Mouse (Mus musculus): ENCODE results near the gene Wdr81. TPM values are rescaled to one million over a fixed set of nuclear protein-coding genes. Genes with fewer than 3 reads are reported as not detected.

The Wdr81 gene
- polyA plus RNA-seq, 1 experiment from 2014 or later, result 7.0 TPM

DNA sequence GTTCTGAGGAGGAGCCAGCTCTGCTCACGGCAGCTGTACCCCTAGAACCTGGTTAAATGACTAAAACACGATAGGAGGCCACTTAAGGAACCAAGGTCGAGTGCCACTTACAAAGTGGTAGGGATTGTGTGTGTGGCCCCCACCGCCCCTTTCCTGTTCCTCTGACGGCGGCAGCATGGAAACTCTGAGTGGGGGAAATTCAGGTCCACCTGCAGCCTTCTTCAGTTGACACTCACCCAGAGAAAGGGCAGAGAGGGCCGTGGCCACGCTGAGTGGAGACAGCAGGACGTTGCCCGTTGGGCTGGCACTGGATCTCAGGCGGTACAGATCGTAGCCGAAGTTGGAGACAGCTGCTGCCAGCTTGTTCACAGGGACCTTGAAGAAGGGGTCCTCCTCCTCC, 38.5 kb downstream of the Wdr81 start:
- Histone ChIP-seq H3K9ac (ENCODE audit: low read length) (no peak overlapping the region), H3K4me2 (ENCODE audit: low read depth, low read length) (no peak overlapping the region), H3K27me3 (ENCODE audit: control insufficient read depth, insufficient read depth, low read length) (no peaks in the 10 kb centered on the region), H3K4me3 (replicated peaks; ENCODE audit: low read length) (no peak overlapping the region), H3K4me1 (ENCODE audit: control insufficient read depth, insufficient read depth, low read length) (no peaks in the 10 kb centered on the region), H3K36me3 (ENCODE audit: control insufficient read depth, insufficient read depth, low read length) (no peaks in the 10 kb centered on the region), H3K9me3 (replicated peaks; ENCODE audit: control insufficient read depth, low read length) (no peaks in the 10 kb centered on the region), H3K27ac (ENCODE audit: low read length) (no peak overlapping the region)
- WGBS, result 83% methylated on average over 13 of the region's 13 CpGs
- no peak for ATAC-seq (ENCODE audit: insufficient read depth, low FRiP score)

DNA sequence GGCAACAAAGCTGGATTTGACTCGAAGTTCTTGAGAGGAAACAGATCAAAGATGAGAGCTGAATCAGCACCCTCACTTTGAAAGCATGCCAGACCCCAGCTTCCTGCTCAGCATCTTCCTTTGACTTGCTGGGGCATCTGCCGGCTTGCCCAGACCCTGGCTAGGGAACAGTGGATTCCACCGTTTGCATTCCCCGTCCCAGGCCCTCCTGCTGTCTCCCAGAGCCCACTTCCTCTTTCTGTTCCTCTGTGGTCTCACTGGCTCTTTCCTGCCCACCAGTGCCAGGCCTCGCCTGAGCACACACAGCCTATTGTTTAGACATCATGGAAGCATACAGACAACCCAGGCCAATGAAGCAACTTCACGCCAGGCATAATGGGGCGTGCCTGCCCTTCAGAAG, 39.4 kb downstream of the Wdr81 start:
- H3K4me3 ChIP-seq (replicated peaks; ENCODE audit: low read length), result no peak overlapping the region
- H3K27ac ChIP-seq (ENCODE audit: low read length), result no peak overlapping the region
- no peaks in the 10 kb centered on the region for H3K9me3 ChIP-seq (replicated peaks; ENCODE audit: control insufficient read depth, low read length)
- no peak for ATAC-seq (ENCODE audit: insufficient read depth, low FRiP score)
- H3K4me2 ChIP-seq (ENCODE audit: low read depth, low read length), result no peak overlapping the region
- no peak overlapping the region for H3K9ac ChIP-seq (ENCODE audit: low read length)
- H3K4me1 ChIP-seq (ENCODE audit: control insufficient read depth, insufficient read depth, low read length), result no peaks in the 10 kb centered on the region
- no peaks in the 10 kb centered on the region for H3K27me3 ChIP-seq (ENCODE audit: control insufficient read depth, insufficient read depth, low read length)
- WGBS, result 50% methylated on average over 7 of the region's 7 CpGs
- no peaks in the 10 kb centered on the region for H3K36me3 ChIP-seq (ENCODE audit: control insufficient read depth, insufficient read depth, low read length)

DNA sequence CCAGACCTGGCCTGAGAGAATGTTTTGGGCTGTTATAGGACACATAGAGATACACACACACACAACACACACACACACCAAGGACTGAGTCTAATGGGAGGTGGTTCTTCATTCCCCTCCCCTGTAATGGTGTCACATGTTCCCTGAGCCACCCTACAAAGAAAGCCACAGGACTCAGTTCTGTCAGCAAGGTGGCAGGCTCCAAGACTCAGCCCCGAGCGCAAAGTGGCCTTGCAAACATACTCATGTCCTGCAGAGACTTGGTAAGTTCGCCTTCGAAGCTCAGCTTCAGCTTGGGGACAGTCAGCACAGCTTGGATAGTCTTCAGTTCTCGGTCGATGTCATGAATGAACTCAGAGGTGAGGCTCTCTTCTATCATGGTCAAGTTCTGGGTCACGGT, 43.9 kb downstream of the Wdr81 start:
- no peak for ATAC-seq (ENCODE audit: insufficient read depth, low FRiP score)
- Histone ChIP-seq H3K27ac (ENCODE audit: low read length) (no peak overlapping the region), H3K27me3 (ENCODE audit: control insufficient read depth, insufficient read depth, low read length) (no peaks in the 10 kb centered on the region), H3K9me3 (replicated peaks; ENCODE audit: control insufficient read depth, low read length) (no peaks in the 10 kb centered on the region), H3K4me3 (replicated peaks; ENCODE audit: low read length) (no peak overlapping the region), H3K4me1 (ENCODE audit: control insufficient read depth, insufficient read depth, low read length) (no peaks in the 10 kb centered on the region), H3K36me3 (ENCODE audit: control insufficient read depth, insufficient read depth, low read length) (no peaks in the 10 kb centered on the region), H3K4me2 (ENCODE audit: low read depth, low read length) (no peak overlapping the region), H3K9ac (ENCODE audit: low read length) (no peak overlapping the region)
- WGBS, result 88% methylated on average over 7 of the region's 7 CpGs

DNA sequence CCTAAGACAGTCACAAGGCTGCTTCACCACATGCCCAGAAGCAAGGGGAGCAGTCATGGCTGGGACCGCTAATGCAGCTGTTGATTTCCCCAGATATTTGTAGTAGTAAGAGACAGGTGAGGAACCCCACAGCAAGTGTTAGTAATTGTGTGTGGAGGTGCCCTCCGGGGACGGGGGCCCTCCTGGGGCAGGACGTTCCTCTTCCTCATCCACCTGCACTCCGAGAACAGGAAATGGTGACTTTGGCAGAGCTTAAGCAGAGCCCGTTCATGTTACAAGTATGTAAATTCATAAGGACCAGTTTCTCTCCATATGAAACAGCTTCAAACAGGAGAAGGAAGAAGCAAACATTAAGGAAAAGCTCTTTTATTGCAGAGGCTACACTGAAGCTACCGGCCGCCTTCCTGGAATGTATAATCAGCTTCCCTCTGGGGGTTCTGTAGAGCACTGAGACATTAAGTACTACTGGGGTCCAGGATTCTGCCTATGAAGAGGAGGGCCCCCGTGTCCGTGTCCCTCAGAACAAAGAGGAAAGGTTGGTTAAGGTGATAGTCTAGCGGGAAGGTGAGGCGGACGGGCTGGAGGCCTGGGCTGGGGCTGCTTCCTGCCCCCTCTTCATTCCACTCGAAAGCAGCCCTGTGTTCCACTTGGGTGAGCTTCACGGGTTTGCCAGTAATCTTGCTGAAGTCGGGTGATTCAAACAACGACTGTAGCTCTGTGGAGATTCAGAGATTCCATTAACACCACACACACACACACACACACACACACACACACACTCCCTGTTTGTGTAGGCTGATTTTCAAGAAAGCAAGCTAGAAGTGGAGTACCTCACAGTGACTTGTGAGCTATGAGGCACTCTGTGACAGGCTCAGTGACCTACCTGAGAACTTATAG, 44.6 kb downstream of the Wdr81 start:
- no peak for ATAC-seq (ENCODE audit: insufficient read depth, low FRiP score)
- H3K36me3 ChIP-seq (ENCODE audit: control insufficient read depth, insufficient read depth, low read length), result no peaks in the 10 kb centered on the region
- H3K27me3 ChIP-seq (ENCODE audit: control insufficient read depth, insufficient read depth, low read length), result no peaks in the 10 kb centered on the region
- 74% methylated on average over 17 of the region's 17 CpGs for WGBS
- no peak overlapping the region for H3K9ac ChIP-seq (ENCODE audit: low read length)
- H3K4me1 ChIP-seq (ENCODE audit: control insufficient read depth, insufficient read depth, low read length), result no peaks in the 10 kb centered on the region
- no peak overlapping the region for H3K4me3 ChIP-seq (replicated peaks; ENCODE audit: low read length)
- no peaks in the 10 kb centered on the region for H3K9me3 ChIP-seq (replicated peaks; ENCODE audit: control insufficient read depth, low read length)
- no peak overlapping the region for H3K4me2 ChIP-seq (ENCODE audit: low read depth, low read length)
- H3K27ac ChIP-seq (ENCODE audit: low read length), result no peak overlapping the region

DNA sequence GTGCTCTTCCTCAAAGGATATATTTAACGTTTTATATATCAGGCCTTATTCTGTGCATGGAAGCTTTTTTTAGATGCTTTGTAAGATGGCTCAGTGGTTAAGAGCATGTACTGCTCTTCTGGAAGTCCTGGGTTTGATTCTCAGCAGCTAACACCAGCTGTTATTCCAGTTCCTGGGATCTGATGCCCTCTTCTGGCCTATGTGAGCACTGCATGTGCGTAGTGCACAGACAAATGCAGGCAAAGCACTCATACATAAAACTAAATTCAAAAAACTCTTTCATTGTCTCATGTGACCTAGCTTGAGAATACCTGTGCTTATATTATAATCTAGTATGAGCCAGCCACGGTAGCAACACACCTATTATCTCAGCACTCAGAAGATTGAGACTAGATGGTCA, 47.7 kb downstream of the Wdr81 start:
- 46% methylated on average over 3 of the region's 3 CpGs for WGBS
- no peak overlapping the region for H3K4me3 ChIP-seq (replicated peaks; ENCODE audit: low read length)
- no peaks in the 10 kb centered on the region for H3K27me3 ChIP-seq (ENCODE audit: control insufficient read depth, insufficient read depth, low read length)
- H3K9me3 ChIP-seq (replicated peaks; ENCODE audit: control insufficient read depth, low read length), result no peaks in the 10 kb centered on the region
- H3K4me1 ChIP-seq (ENCODE audit: control insufficient read depth, insufficient read depth, low read length), result peaks cover 7% of the 10 kb centered on the region
- ATAC-seq (ENCODE audit: insufficient read depth, low FRiP score), result no peak
- no peaks in the 10 kb centered on the region for H3K36me3 ChIP-seq (ENCODE audit: control insufficient read depth, insufficient read depth, low read length)
- H3K4me2 ChIP-seq (ENCODE audit: low read depth, low read length), result no peak overlapping the region
- H3K27ac ChIP-seq (ENCODE audit: low read length), result no peak overlapping the region
- no peak overlapping the region for H3K9ac ChIP-seq (ENCODE audit: low read length)

DNA sequence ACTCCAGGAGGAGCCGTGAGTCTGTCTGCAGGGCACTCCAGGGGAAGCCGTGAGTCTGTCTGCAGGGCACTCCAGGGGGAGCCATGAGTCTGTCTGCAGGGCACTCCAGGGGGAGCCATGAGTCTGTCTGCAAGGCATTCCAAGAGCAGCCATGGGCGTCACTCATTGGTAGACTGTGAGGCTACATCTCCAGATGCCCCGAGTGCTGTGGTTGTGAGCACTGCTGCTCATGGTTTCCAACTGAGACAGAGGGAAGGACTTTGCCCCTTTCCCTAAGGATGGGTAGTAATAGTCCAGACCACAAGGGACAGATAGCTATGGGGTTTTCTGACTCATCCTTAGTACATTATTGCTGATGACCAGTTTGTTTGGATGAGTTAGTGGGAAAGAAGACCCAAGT, 48.4 kb downstream of the Wdr81 start:
- Histone ChIP-seq H3K9ac (ENCODE audit: low read length) (no peak overlapping the region), H3K9me3 (replicated peaks; ENCODE audit: control insufficient read depth, low read length) (no peaks in the 10 kb centered on the region), H3K27ac (ENCODE audit: low read length) (no peak overlapping the region), H3K4me1 (ENCODE audit: control insufficient read depth, insufficient read depth, low read length) (peaks cover 7% of the 10 kb centered on the region), H3K27me3 (ENCODE audit: control insufficient read depth, insufficient read depth, low read length) (no peaks in the 10 kb centered on the region), H3K4me2 (ENCODE audit: low read depth, low read length) (no peak overlapping the region), H3K4me3 (replicated peaks; ENCODE audit: low read length) (no peak overlapping the region), H3K36me3 (ENCODE audit: control insufficient read depth, insufficient read depth, low read length) (no peaks in the 10 kb centered on the region)
- ATAC-seq (ENCODE audit: insufficient read depth, low FRiP score), result no peak
- WGBS, result 74% methylated on average over 4 of the region's 4 CpGs

DNA sequence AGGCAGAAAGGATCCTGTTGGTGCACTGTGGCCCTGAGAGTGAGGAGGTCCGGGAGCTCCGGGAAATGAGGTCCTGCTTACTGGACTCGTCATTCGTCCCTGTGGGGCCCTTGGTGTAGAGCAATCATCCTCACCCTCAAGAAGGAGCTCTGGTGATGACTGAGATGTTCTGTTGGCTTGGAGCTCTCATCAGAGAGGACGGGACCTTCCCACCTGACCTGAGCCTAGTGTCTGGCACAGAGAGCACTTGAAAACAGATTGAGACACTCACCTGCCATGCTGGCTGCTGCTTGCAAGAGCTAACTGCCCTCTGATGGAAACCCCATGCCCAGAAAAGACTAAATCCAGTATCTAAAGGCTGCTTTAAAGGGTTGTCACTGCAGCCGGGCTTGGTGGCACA, 49.7 kb downstream of the Wdr81 start:
- H3K27ac ChIP-seq (ENCODE audit: low read length), result no peak overlapping the region
- WGBS, result 92% methylated on average over 6 of the region's 6 CpGs

DNA sequence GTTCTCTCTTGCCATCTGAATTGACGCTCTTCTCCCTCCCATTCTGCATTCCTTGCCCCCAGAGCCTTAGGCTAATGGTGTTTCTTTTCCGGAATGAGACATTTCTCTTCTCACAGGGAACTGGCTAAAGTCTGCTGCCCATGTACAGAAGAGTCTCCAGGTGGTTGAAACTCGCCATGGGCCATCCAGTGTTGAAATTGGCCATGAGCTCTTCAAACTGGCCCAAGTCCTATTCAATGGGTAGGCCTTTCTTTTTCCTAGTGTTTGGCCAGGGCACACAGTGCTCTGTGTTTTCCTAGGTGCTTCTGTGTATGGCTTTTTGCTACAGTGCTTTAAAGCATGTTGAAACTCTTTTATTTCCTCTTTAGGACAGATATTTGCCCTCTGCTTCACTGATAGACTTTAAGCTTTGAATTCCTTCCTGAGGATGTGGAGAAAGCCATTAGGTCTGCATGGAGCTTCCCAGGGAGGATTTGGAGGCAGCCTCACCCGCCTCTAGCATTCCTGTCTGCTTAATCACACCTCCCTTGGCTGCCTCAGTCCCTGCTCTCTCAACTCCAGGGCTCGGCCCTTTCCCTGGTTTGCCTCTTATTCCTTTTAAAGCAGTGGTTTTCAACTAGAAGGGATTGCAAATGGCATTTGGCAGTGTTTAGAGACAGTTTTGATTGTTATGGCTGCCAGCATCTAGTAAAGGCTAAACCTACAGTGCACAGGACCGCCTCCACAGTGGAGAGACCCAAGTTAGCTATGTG, 51.0 kb downstream of the Wdr81 start:
- H3K9ac ChIP-seq (ENCODE audit: low read length), result no peak overlapping the region
- H3K9me3 ChIP-seq (replicated peaks; ENCODE audit: control insufficient read depth, low read length), result no peaks in the 10 kb centered on the region
- H3K36me3 ChIP-seq (ENCODE audit: control insufficient read depth, insufficient read depth, low read length), result no peaks in the 10 kb centered on the region
- no peaks in the 10 kb centered on the region for H3K27me3 ChIP-seq (ENCODE audit: control insufficient read depth, insufficient read depth, low read length)
- peak; percentile 44; the same call in 1 of the 2 replicates for ATAC-seq (ENCODE audit: insufficient read depth, low FRiP score)
- 61% methylated on average over 6 of the region's 6 CpGs for WGBS
- H3K4me1 ChIP-seq (ENCODE audit: control insufficient read depth, insufficient read depth, low read length), result peaks cover 7% of the 10 kb centered on the region
- H3K4me3 ChIP-seq (replicated peaks; ENCODE audit: low read length), result no peak overlapping the region
- no peak overlapping the region for H3K4me2 ChIP-seq (ENCODE audit: low read depth, low read length)
- H3K27ac ChIP-seq (ENCODE audit: low read length), result peak overlapping the region; percentile 42

More for the DNA sequence above, 49.7 kb downstream of the Wdr81 start:
- H3K27me3 ChIP-seq (ENCODE audit: control insufficient read depth, insufficient read depth, low read length), result no peaks in the 10 kb centered on the region
- no peaks in the 10 kb centered on the region for H3K36me3 ChIP-seq (ENCODE audit: control insufficient read depth, insufficient read depth, low read length)
- H3K4me1 ChIP-seq (ENCODE audit: control insufficient read depth, insufficient read depth, low read length), result peaks cover 7% of the 10 kb centered on the region
- no peak overlapping the region for H3K4me2 ChIP-seq (ENCODE audit: low read depth, low read length)
- no peak overlapping the region for H3K4me3 ChIP-seq (replicated peaks; ENCODE audit: low read length)
- H3K9ac ChIP-seq (ENCODE audit: low read length), result no peak overlapping the region
- H3K9me3 ChIP-seq (replicated peaks; ENCODE audit: control insufficient read depth, low read length), result no peaks in the 10 kb centered on the region
- ATAC-seq (ENCODE audit: insufficient read depth, low FRiP score), result no peak

DNA sequence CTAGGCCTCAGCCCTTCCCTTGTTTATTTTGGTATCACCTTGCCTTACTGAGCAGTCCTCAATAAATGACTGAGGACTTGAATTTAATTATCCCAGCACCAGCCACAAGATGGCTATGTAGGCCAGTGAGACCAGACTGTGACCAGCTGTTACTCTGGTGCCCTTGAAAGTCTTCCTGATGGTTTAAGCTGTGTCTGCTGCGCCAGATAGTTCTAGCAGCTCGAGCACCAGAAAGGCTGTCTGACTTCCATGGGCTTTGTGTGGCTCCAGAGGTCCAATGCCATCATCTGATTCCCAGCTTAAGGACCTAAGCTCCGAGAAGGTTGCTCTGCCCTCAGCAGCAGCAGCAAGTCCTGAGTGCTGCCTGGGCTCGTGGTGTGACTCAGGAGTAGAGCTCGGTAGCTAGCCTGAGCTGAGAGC, 52.2 kb downstream of the Wdr81 start:
- ATAC-seq (ENCODE audit: insufficient read depth, low FRiP score), result peak; percentile 78; the same call in 1 of the 2 replicates
- WGBS, result 48% methylated on average over 5 of the region's 5 CpGs
- Histone ChIP-seq H3K27ac (ENCODE audit: low read length) (peak overlapping the region; percentile 36; the same call in 1 of the 2 replicates), H3K4me1 (ENCODE audit: control insufficient read depth, insufficient read depth, low read length) (peaks cover 7% of the 10 kb centered on the region), H3K9me3 (replicated peaks; ENCODE audit: control insufficient read depth, low read length) (no peaks in the 10 kb centered on the region), H3K36me3 (ENCODE audit: control insufficient read depth, insufficient read depth, low read length) (no peaks in the 10 kb centered on the region), H3K9ac (ENCODE audit: low read length) (peak overlapping the region; percentile 46; the same call in 1 of the 2 replicates), H3K4me2 (ENCODE audit: low read depth, low read length) (no peak overlapping the region), H3K4me3 (replicated peaks; ENCODE audit: low read length) (no peak overlapping the region), H3K27me3 (ENCODE audit: control insufficient read depth, insufficient read depth, low read length) (no peaks in the 10 kb centered on the region)
